25 mouse cellular contexts compared by ENCODE assay signal in the genomic region with DNA sequence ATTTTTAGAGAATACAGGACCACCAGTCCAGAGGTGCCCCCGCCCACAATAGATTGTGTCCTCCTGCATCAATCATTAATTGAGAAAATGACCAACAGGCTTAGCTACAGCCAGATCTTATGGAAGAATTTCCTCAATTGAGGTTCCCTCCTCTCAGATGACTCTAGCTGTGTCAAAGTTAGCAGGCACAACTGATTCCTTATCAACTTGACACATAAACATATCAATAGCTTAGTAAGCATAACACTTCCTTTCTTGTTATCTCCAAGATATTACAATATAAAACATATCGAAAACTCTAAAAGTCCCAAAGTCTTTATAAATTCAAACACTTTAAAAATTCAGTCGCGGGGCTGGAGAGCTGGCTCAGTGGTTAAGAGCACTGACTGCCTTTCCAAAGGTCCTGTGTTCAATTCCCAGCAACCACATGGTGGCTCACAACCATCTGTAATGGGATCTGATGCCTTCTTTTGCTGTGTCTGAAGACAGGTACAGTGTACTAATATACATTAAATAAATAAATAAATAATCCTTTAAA. TPM values are rescaled to one million over a fixed set of nuclear protein-coding genes. Genes with fewer than 3 reads are reported as not detected.
DNase-seq lines count a peak whose midpoint lies in the region; ATAC-seq and TF ChIP-seq lines count a peak whose summit lies in the region.
"Had no signal": no experiment of that assay in that cellular context is flagged by ENCODE, and none has a peak within 500 bp of the region (broad histone marks: within the 10 kb centered on the region; RNA-seq: fewer than 3 reads in every experiment).

No protein-coding gene starts in this region.

- no peak overlapping the region for H3K27ac ChIP-seq in midbrain, embryonic 11.5 days (ENCODE audit: low read depth, low read length)
- no peak overlapping the region for H3K27ac ChIP-seq in midbrain, embryonic 14.5 days (replicated peaks; ENCODE audit: low read depth, low read length)
- H3K27ac ChIP-seq in MEL (ENCODE audit: control insufficient read depth, low read depth, low read length): peak overlapping the region; percentile 71

- TF ChIP-seq RAD21 in MEL (IDR thresholded peaks at IDR 0.05; ENCODE audit: low read depth, low read length): no peak

- peak; percentile 62 for DNase-seq in midbrain, embryonic 11.5 days (ENCODE audit: low spot score, missing footprints)
- no peak for DNase-seq in midbrain, embryonic 14.5 days
- DNase-seq in MEL (ENCODE audit: low read depth, low spot score): peak; percentile 51
- no peak for DNase-seq in urinary bladder, postnatal 25 days (ENCODE audit: low spot score)
- DNase-seq: adrenal gland, adult 2 months; adrenal gland, adult 8-10 months; adrenal gland, postnatal 10 days; adrenal gland, postnatal 14 days; adrenal gland, postnatal 25 days; adrenal gland, postnatal 36 days; B cell, adult 2 months; cerebellum, adult 11 months; cerebellum, adult 11-12 months; cerebellum, adult 18-20 months; cerebellum, adult 2 months had no signal

- H3K36me3 ChIP-seq in midbrain, embryonic 11.5 days (ENCODE audit: control insufficient read depth, insufficient read depth, low read length): no peaks in the 10 kb centered on the region
- H3K36me3 ChIP-seq in midbrain, embryonic 14.5 days (ENCODE audit: control insufficient read depth, insufficient read depth, low read length): no peaks in the 10 kb centered on the region
- peaks cover 0 to 3% of the 10 kb centered on the region in 2 experiments; a peak in 2 of 4 replicates for H3K36me3 ChIP-seq in MEL (ENCODE audit: control insufficient read depth in 1 of 2, insufficient read depth in 2 of 2, low read length in 2 of 2)
- H3K36me3 ChIP-seq: G1E had no signal

- H3K9me3 ChIP-seq in midbrain, embryonic 11.5 days (ENCODE audit: control insufficient read depth, low read length): no peaks in the 10 kb centered on the region
- H3K9me3 ChIP-seq in midbrain, embryonic 14.5 days (ENCODE audit: control insufficient read depth, low read length): no peaks in the 10 kb centered on the region
- H3K9me3 ChIP-seq in MEL (replicated peaks; ENCODE audit: insufficient read depth, low read length): no peaks in the 10 kb centered on the region
- H3K9me3 ChIP-seq: G1E had no signal

- TF ChIP-seq CTCF in MEL (IDR thresholded peaks at IDR 0.05 in 2 of 3, conservative IDR thresholded peaks at IDR 0.05 in 1 of 3; ENCODE audit: control insufficient read depth in 1 of 3, insufficient read depth in 1 of 3, low read depth in 2 of 3, low read length in 3 of 3, poor library complexity in 1 of 3, severe bottlenecking in 1 of 3): no peak

- TF ChIP-seq EP300 in MEL (IDR thresholded peaks at IDR 0.05; ENCODE audit: low read depth in 1 of 2, low read length in 2 of 2): peak; percentile 92 to 93

- H3K9ac ChIP-seq in midbrain, embryonic 11.5 days (ENCODE audit: low read length): no peak overlapping the region
- H3K9ac ChIP-seq in midbrain, embryonic 14.5 days (replicated peaks; ENCODE audit: low read length): no peak overlapping the region
- no peak overlapping the region for H3K9ac ChIP-seq in MEL (ENCODE audit: control insufficient read depth, low read depth, low read length, poor library complexity, severe bottlenecking)

- H3K4me3 ChIP-seq in midbrain, embryonic 11.5 days (ENCODE audit: low read depth, low read length): no peak overlapping the region
- no peak overlapping the region for H3K4me3 ChIP-seq in midbrain, embryonic 14.5 days (replicated peaks; ENCODE audit: low read depth, low read length)
- no peak overlapping the region for H3K4me3 ChIP-seq in MEL (ENCODE audit: control insufficient read depth in 1 of 2, insufficient read depth in 1 of 2, low read depth in 2 of 2, low read length in 2 of 2)

- TF ChIP-seq POLR2A in MEL (IDR thresholded peaks at IDR 0.05; ENCODE audit: control insufficient read depth in 1 of 2, insufficient read depth in 1 of 2, low read depth in 1 of 2, low read length in 2 of 2, poor library complexity in 1 of 2): no peak

- H3K79me2 ChIP-seq in MEL (ENCODE audit: control insufficient read depth, insufficient read depth, low read length, poor library complexity): no peaks in the 10 kb centered on the region

- 92% methylated on average over 4 of the region's 4 CpGs for WGBS in midbrain, embryonic 11.5 days
- 92% methylated on average over 4 of the region's 4 CpGs for WGBS in midbrain, embryonic 14.5 days

- no peak for ATAC-seq in midbrain, embryonic 11.5 days (ENCODE audit: low FRiP score)
- no peak for ATAC-seq in midbrain, embryonic 14.5 days (ENCODE audit: low FRiP score, low TSS enrichment)
- ATAC-seq: activated CD4-positive, CD25-positive, alpha-beta regulatory T cell, adult 4 months; CD4-positive, CD25-positive, alpha-beta regulatory T cell, adult 4 months; Patski had no signal

- H3K4me1 ChIP-seq in midbrain, embryonic 11.5 days (ENCODE audit: control insufficient read depth, insufficient read depth, low read length): no peaks in the 10 kb centered on the region
- no peaks in the 10 kb centered on the region for H3K4me1 ChIP-seq in midbrain, embryonic 14.5 days (ENCODE audit: control insufficient read depth, insufficient read depth, low read length)
- H3K4me1 ChIP-seq in MEL (ENCODE audit: control insufficient read depth in 1 of 2, insufficient read depth in 2 of 2, low read length in 2 of 2): peaks cover 2 to 7% of the 10 kb centered on the region in 2 experiments; a peak in 3 of 4 replicates

- no peak overlapping the region for H3K4me2 ChIP-seq in midbrain, embryonic 11.5 days
- H3K4me2 ChIP-seq in midbrain, embryonic 14.5 days (ENCODE audit: low read length): no peak overlapping the region

- H3K27me3 ChIP-seq in midbrain, embryonic 11.5 days (ENCODE audit: control insufficient read depth, insufficient read depth, low read length): no peaks in the 10 kb centered on the region
- no peaks in the 10 kb centered on the region for H3K27me3 ChIP-seq in midbrain, embryonic 14.5 days (ENCODE audit: control insufficient read depth, insufficient read depth, low read length)
- H3K27me3 ChIP-seq in MEL (ENCODE audit: control insufficient read depth in 1 of 2, insufficient read depth in 2 of 2, low read length in 2 of 2): no peaks in the 10 kb centered on the region
- H3K27me3 ChIP-seq: Patski had no signal

TF ChIP-seq in MEL, 35 proteins besides CTCF, POLR2A, EP300 and RAD21 (continues in another document):
- TF ChIP-seq ETS1 (IDR thresholded peaks at IDR 0.05; ENCODE audit: low read depth, low read length) (peak; percentile 86), TBP (IDR thresholded peaks at IDR 0.05; ENCODE audit: low read depth, low read length) (peak; percentile 72), POLR2AphosphoS5 (IDR thresholded peaks at IDR 0.05; ENCODE audit: borderline replicate concordance, low read depth, low read length) (no peak), TCF12 (IDR thresholded peaks at IDR 0.05; ENCODE audit: low read depth, low read length) (peak; percentile 95), ZC3H11A (IDR thresholded peaks at IDR 0.05; ENCODE audit: low read depth, low read length) (no peak), ZNF384 (IDR thresholded peaks at IDR 0.05; ENCODE audit: low read depth, low read length) (no peak), MEF2A (IDR thresholded peaks at IDR 0.05; ENCODE audit: extremely low read depth, insufficient replicate concordance, low read depth, low read length, poor library complexity, severe bottlenecking) (no peak), E2F4 (IDR thresholded peaks at IDR 0.05; ENCODE audit: borderline replicate concordance, low read depth, low read length) (no peak), MYB (IDR thresholded peaks at IDR 0.05; ENCODE audit: low read depth, low read length) (0 out of 2 replicates have a peak, but pooled peaks have one; percentile 17), USF2 (IDR thresholded peaks at IDR 0.05; ENCODE audit: borderline replicate concordance in 1 of 2, insufficient read depth in 1 of 2, low read depth in 1 of 2, low read length in 2 of 2) (no peak), ELF1 (IDR thresholded peaks at IDR 0.05; ENCODE audit: low read depth, low read length) (peak; percentile 19; the same call in 1 of the 2 replicates), MXI1 (IDR thresholded peaks at IDR 0.05; ENCODE audit: low read depth, low read length) (no peak), MAFK (IDR thresholded peaks at IDR 0.05; ENCODE audit: borderline replicate concordance, low read depth, low read length) (peak; percentile 61; the same call in 1 of the 2 replicates), ZMIZ1 (IDR thresholded peaks at IDR 0.05; ENCODE audit: low read depth, low read length) (no peak), MYC (IDR thresholded peaks at IDR 0.05; ENCODE audit: low read depth, low read length) (no peak), SIN3A (IDR thresholded peaks at IDR 0.05; ENCODE audit: low read length) (no peak; the same call in 1 of the 2 replicates), ZKSCAN1 (IDR thresholded peaks at IDR 0.05; ENCODE audit: low read depth, low read length) (no peak)

RNA-seq across cellular contexts. Expression of a gene that starts 4.8 kb away (rescaled TPM):
- polyA plus RNA-seq in midbrain, embryonic 11.5 days (2014; fragmentation: Nextera tagmentation; extraction: Ambion mirVana): 230 and 247 TPM in 2 replicates
- polyA plus RNA-seq in midbrain, embryonic 14.5 days (2014; fragmentation: Nextera tagmentation; extraction: Ambion mirVana): 144 and 154 TPM in 2 replicates
- total RNA-seq in MEL (2012; rRNA removed): 188 and 227 TPM in 2 replicates
- polyA plus RNA-seq in MEL (2012; ENCODE audit: insufficient read depth in 1 of 2, insufficient read length in 2 of 2, low read depth in 1 of 2, low replicate concordance in 2 of 2, missing spikeins in 1 of 2): 100 to 1,000 TPM; 260 to 318 TPM

RNA-seq across cellular contexts. Expression of a gene that starts 10.6 kb away (rescaled TPM):
- not detected in 2 replicates for polyA plus RNA-seq in midbrain, embryonic 11.5 days (2014; fragmentation: Nextera tagmentation; extraction: Ambion mirVana)
- not detected in 2 replicates for polyA plus RNA-seq in midbrain, embryonic 14.5 days (2014; fragmentation: Nextera tagmentation; extraction: Ambion mirVana)
- not detected in 2 replicates for total RNA-seq in MEL (2012; rRNA removed)
- not detected for polyA plus RNA-seq in MEL (2012; ENCODE audit: insufficient read depth in 1 of 2, insufficient read length in 2 of 2, low read depth in 1 of 2, low replicate concordance in 2 of 2, missing spikeins in 1 of 2)
- total RNA-seq: adrenal gland, adult 18-20 months; adrenal gland, adult 2 months; adrenal gland, adult 8-10 months; adrenal gland, postnatal 10 days; adrenal gland, postnatal 14 days; adrenal gland, postnatal 25 days; adrenal gland, postnatal 36 days; adrenal gland, postnatal 4 days; CH12.LX; ES-E14; G1E had no signal
- polyA plus RNA-seq: activated CD4-positive, CD25-positive, alpha-beta regulatory T cell, adult 4 months; adrenal gland, adult 2 months; brain, embryonic 14.5 days; C2C12; CD4-positive, CD25-positive, alpha-beta regulatory T cell, adult 4 months; cerebellum, adult 2 months; G1E; Patski had no signal

RNA-seq across cellular contexts. Expression of a gene that starts 25.4 kb away (rescaled TPM):
- 85.7 and 85.9 TPM in 2 replicates for polyA plus RNA-seq in midbrain, embryonic 11.5 days (2014; fragmentation: Nextera tagmentation; extraction: Ambion mirVana)
- polyA plus RNA-seq in midbrain, embryonic 14.5 days (2014; fragmentation: Nextera tagmentation; extraction: Ambion mirVana): 78.3 and 79.9 TPM in 2 replicates
- 91.8 and 103 TPM in 2 replicates for total RNA-seq in MEL (2012; rRNA removed)
- 10 to 100 TPM in 1 of 2 experiments, not detected in 1; 79.9 TPM for polyA plus RNA-seq in MEL (2012; ENCODE audit: insufficient read depth in 1 of 2, insufficient read length in 2 of 2, low read depth in 1 of 2, low replicate concordance in 2 of 2, missing spikeins in 1 of 2)

RNA-seq across cellular contexts. Expression of a gene that starts 55.3 kb away (rescaled TPM):
- polyA plus RNA-seq in midbrain, embryonic 11.5 days (2014; fragmentation: Nextera tagmentation; extraction: Ambion mirVana): 18.4 and 20.4 TPM in 2 replicates
- 14.0 and 16.0 TPM in 2 replicates for polyA plus RNA-seq in midbrain, embryonic 14.5 days (2014; fragmentation: Nextera tagmentation; extraction: Ambion mirVana)
- total RNA-seq in MEL (2012; rRNA removed): 10.2 and 10.3 TPM in 2 replicates
- polyA plus RNA-seq in MEL (2012; ENCODE audit: insufficient read depth in 1 of 2, insufficient read length in 2 of 2, low read depth in 1 of 2, low replicate concordance in 2 of 2, missing spikeins in 1 of 2): 1 to 10 TPM in 1 of 2 experiments, not detected in 1; 8.5 TPM

Comparison
In these comparisons a context has a peak if more than half of its experiments do, and no peak if none do; other contexts are left out.
1. DNase-seq: peak in midbrain, embryonic 11.5 days (single experiment) and MEL (single experiment); none in midbrain, embryonic 14.5 days (single experiment) and urinary bladder, postnatal 25 days (single experiment).